Mouse (Mus musculus): ENCODE results near the gene Ccsap.

DNA sequence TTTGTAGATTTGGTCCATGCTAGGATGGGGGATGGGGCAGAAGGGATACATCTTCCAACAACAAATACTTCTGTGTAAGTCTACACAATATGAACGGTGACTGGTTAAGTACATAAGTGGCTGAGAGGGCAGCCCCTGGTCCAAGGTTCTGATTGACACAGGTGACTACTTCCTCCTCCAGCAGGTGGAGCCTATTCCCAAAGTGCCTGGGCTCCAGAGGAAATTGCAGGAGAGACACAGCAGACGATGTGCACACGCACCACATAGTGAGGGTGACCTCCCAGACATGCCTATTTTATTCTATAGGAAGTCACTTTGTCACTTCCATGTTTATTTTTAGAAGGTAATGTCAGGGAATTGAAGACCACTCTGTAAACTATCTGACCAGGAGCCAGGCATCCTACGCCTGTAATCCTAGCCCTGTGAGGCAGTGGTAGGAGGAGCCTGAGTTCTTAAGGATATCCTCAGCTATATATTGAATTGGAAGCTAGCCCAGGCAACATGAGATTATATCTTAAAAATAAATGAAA is 20.9 kb upstream of the Ccsap start:
- TF ChIP-seq CTCF (IDR thresholded peaks at IDR 0.05; ENCODE audit: insufficient read depth, low read depth, low read length): no peak
- no peak for TF ChIP-seq POLR2A (IDR thresholded peaks at IDR 0.05; ENCODE audit: insufficient read depth, low read depth, low read length)
